Mouse (Mus musculus) neural tube, embryonic 12.5 days (tissue): ENCODE measurements around the gene 9330161L09Rik. TPM values are rescaled to one million over a fixed set of nuclear protein-coding genes. Genes with fewer than 3 reads are reported as not detected.
A peak's percentile ranks its signal among the peaks of the same experiment; 100 is the strongest.

ENCODE experiments used
- ATAC-seq: fragments of 200-750 bp; cut with Nextera tagmentation; 2 replicates; pipeline ENCODE4 v1.8.0; 2017; ENCODE audit warnings: low read depth, mild to moderate bottlenecking, moderate TSS enrichment, moderate library complexity; ENCODE audit not compliant: low FRiP score
- H3K27ac ChIP-seq: fragments of 300-500 bp; sonication (generic); 2 replicates; pipeline ENCODE4 v1.5.1; 2016
- H3K27me3 ChIP-seq: fragments of 300-500 bp; sonication (generic); replicated peaks from 2 replicates; pipeline ENCODE4 v1.6.1; 2016; ENCODE audit warnings: mild to moderate bottlenecking
- H3K36me3 ChIP-seq: fragments of 300-500 bp; sonication (generic); 2 replicates; pipeline ENCODE4 v1.6.1; 2016; ENCODE audit warnings: mild to moderate bottlenecking
- H3K4me1 ChIP-seq: fragments of 300-500 bp; sonication (generic); 2 replicates; pipeline ENCODE4 v1.6.1; 2016
- H3K4me2 ChIP-seq: fragments of 300-500 bp; sonication (generic); replicated peaks from 2 replicates; pipeline ENCODE4 v1.6.1; 2016; ENCODE audit warnings: mild to moderate bottlenecking
- H3K4me3 ChIP-seq: fragments of 300-500 bp; sonication (generic); 2 replicates; pipeline ENCODE4 v1.5.1; 2016
- H3K9ac ChIP-seq: fragments of 300-500 bp; sonication (generic); 2 replicates; pipeline ENCODE4 v1.6.1; 2016; ENCODE audit warnings: mild to moderate bottlenecking
- H3K9me3 ChIP-seq: fragments of 300-500 bp; sonication (generic); 2 replicates; pipeline ENCODE4 v1.6.1; 2016; ENCODE audit warnings: mild to moderate bottlenecking
- WGBS: fragments of 180-500 bp; shearing (Covaris S2); methylation state at CpG from one replicate; pipeline ENCODE4 v1.1.7; 2016; 5-methylcytosine and 5-hydroxymethylcytosine counted together
- polyA plus RNA-seq: library from polyadenylated mRNA; unstranded; fragments of >200 nt; fragmentation: Nextera tagmentation; extraction: Ambion mirVana; gene quantifications from 2 replicates; pipeline ENCODE4 v1.2.1, GENCODE M21; 2016

Gene 9330161L09Rik
- polyA plus RNA-seq, 1 experiment from 2014 or later = 0.79 TPM

DNA sequence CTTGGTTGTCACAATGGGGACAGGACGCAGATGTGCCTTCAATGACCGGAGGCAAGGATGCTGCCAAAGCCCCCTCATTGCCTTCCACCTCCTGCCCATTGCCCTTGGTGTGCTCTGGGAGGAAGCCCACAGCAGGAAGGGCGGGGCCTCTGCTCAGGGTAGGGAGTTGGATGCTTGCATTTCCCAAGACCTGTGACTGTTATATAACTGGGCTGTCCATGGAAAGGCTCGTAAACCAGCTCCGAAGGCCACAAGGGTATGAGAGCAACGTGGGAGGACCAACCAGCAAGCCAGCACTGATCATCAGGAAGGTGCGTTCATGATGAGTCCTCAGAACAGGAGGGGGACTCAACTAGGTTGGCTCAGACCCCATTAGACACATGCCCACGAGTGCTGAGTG lies 46.8 kb downstream of the 9330161L09Rik start:
- no peak for ATAC-seq
- no peak overlapping the region for H3K27ac ChIP-seq
- WGBS = 82% methylated on average over 8 of the region's 8 CpGs

GRCm38 (mm10) chr12:103358951-103359801 lies 48.4 kb downstream of the 9330161L09Rik start:
- Histone ChIP-seq H3K4me1 (peaks cover 5% of the 10 kb centered on the region; the same call in 1 of the 2 replicates), H3K27ac (no peak overlapping the region), H3K27me3 (no peaks in the 10 kb centered on the region), H3K9ac (no peak overlapping the region), H3K4me3 (no peak overlapping the region), H3K36me3 (no peaks in the 10 kb centered on the region), H3K4me2 (no peak overlapping the region), H3K9me3 (no peaks in the 10 kb centered on the region)
- ATAC-seq = peak; percentile 27; the same call in 1 of the 2 replicates
- WGBS = 61% methylated on average over 4 of the region's 4 CpGs

More for the DNA sequence above, 46.8 kb downstream of the 9330161L09Rik start:
- Histone ChIP-seq H3K4me1 (peaks cover 5% of the 10 kb centered on the region; the same call in 1 of the 2 replicates), H3K4me2 (no peak overlapping the region), H3K9me3 (no peaks in the 10 kb centered on the region), H3K9ac (no peak overlapping the region), H3K4me3 (no peak overlapping the region), H3K36me3 (no peaks in the 10 kb centered on the region), H3K27me3 (0 out of 2 replicates have a peak, but pooled peaks cover 3% of the 10 kb centered on the region)

DNA sequence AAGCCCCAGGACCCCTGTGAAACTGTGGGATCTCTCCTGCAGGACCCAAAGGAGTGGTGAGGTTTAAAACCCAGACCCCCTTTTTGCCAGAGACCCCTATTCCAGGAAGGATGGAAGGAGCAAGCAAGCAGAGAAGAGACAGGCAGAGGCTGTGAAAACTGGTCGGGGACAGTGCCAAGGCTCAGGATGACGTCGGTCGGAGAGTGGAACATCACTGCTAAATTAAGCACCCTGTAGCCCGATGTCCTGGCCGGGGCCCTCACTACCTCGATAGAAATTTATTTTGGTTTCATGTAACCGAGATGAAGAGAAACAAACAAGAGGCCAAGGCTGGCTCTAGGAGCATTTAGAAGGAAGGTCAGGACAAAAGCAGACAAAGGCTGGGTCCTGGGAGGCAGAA lies 49.4 kb downstream of the 9330161L09Rik start:
- H3K27ac ChIP-seq = no peak overlapping the region
- no peak overlapping the region for H3K9ac ChIP-seq
- H3K9me3 ChIP-seq = no peaks in the 10 kb centered on the region
- H3K4me3 ChIP-seq = no peak overlapping the region
- no peaks in the 10 kb centered on the region for H3K27me3 ChIP-seq
- H3K4me2 ChIP-seq = no peak overlapping the region
- H3K4me1 ChIP-seq = peaks cover 8% of the 10 kb centered on the region; the same call in 1 of the 2 replicates
- 79% methylated on average over 8 of the region's 8 CpGs for WGBS
- H3K36me3 ChIP-seq = no peaks in the 10 kb centered on the region
- no peak for ATAC-seq

Other genes with a start within 250 kb of the 9330161L09Rik start
- gene Prima1, start 165.7 kb downstream of the 9330161L09Rik start, polyA plus RNA-seq = 2.4 and 3.1 TPM in 2 replicates
- gene Fam181a, start 96.8 kb downstream of the 9330161L09Rik start, polyA plus RNA-seq = 21.3 and 23.2 TPM in 2 replicates
- gene Asb2, start 51.8 kb downstream of the 9330161L09Rik start, polyA plus RNA-seq = 2.0 and 2.7 TPM in 2 replicates
- 20.2 and 20.6 TPM in 2 replicates for gene Otub2, start 19.1 kb downstream of the 9330161L09Rik start, polyA plus RNA-seq
- 104 and 126 TPM in 2 replicates for gene Ddx24, start 18.0 kb upstream of the 9330161L09Rik start, polyA plus RNA-seq
- 3.7 and 4.0 TPM in 2 replicates for gene Ifi27, start 26.4 kb upstream of the 9330161L09Rik start, polyA plus RNA-seq
- gene Ifi27l2a, start 35.9 kb upstream of the 9330161L09Rik start, polyA plus RNA-seq = 1.1 and 2.8 TPM in 2 replicates
- gene Ifi27l2b, start 49.4 kb upstream of the 9330161L09Rik start, polyA plus RNA-seq = not detected in 2 replicates
- 2.3 and 2.6 TPM in 2 replicates for gene Ppp4r4, start 124.5 kb upstream of the 9330161L09Rik start, polyA plus RNA-seq
- gene Serpina10, start 223.6 kb upstream of the 9330161L09Rik start, polyA plus RNA-seq = 0.05 and 0.06 TPM in 2 replicates
- 0.69 and 0.89 TPM in 2 replicates for gene Serpina6, start 249.4 kb upstream of the 9330161L09Rik start, polyA plus RNA-seq